Mouse (Mus musculus) liver, embryonic 14.5 days (tissue): ENCODE measurements at regions not wholly inside any gene's neighbourhood (a gene's known extent, or its start where the extent isn't known, plus 50 kb on each side); places are given as distances from the start of the nearest gene placed in this dataset.

Source experiments
- CTCF ChIP-seq: IDR thresholded peaks from 2 replicates; pipeline ENCODE4 v1.5.1; 2016; ENCODE audit warnings: antibody characterized with exemption, low read depth, control low read depth
- EP300 ChIP-seq: IDR thresholded peaks from 2 replicates; pipeline ENCODE4 v1.6.1; 2016; ENCODE audit warnings: antibody characterized with exemption, low read depth

- no peak for TF ChIP-seq CTCF
- no peak for TF ChIP-seq EP300
These were observed 70.3 kb downstream of the Zfp281 start for GRCm38 (mm10) chr1:136694983-136695382.
